Mouse (Mus musculus): ENCODE data around the gene Cyp46a1.

DNA sequence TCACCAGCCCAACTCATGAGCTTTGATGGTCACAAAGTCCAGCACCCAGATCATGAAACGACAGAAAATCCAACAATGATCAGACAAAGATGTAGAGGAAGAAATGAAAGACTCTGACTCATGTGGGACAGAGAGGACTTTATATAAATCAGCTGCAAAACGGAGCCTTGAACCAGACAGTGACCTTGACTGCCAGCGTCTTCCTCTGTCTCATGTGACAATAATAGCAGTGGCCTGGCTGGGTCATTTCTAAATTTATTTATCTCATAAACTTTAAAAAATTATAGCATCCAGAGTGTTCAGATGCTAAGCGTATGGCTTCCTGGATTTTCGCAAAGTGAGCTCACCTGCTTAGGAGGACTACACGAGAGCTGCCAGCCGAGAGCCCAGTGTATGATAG lies 64.5 kb downstream of the Cyp46a1 start:
- TF ChIP-seq CTCF (IDR thresholded peaks at IDR 0.05; ENCODE audit: insufficient read depth, low read length) (no peak), POLR2A (IDR thresholded peaks at IDR 0.05; ENCODE audit: borderline replicate concordance, extremely low read depth, low read depth, low read length) (no peak)
